Mouse (Mus musculus): ENCODE measurements around the gene Gm3015. TPM values are rescaled to one million over a fixed set of nuclear protein-coding genes. Genes with fewer than 3 reads are reported as not detected.

Gm3015 gene
- not detected for total RNA-seq (2023)

DNA sequence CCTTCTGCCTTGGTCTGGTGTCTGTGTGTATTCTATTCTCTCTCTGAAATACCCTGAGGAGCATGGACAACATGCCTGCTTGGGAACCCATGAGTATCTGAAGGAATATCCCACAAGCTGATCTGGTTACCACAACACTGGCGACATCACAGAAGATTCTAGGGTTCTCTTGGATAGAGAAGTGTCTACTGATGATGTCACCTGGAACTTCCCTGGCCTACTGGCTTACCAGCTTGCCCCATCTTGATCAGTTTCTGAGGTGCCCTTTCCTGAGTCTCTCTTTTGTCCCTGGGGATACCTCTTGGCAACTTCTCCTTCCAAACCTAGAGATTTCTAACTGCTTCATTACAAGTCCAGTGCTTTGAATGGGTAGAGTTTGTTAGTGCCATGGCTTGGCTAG is at the start of gene Gm3015:
Gene Gm3015 (minus strand): TSS at position 101 of the 400 bp plus-strand sequence.

GRCm38 (mm10) chr14:42797887-42798286 is 29.3 kb upstream of the Gm3015 start, which contains the start of gene Gm10377:
Gene Gm10377 (minus strand): TSS chr14:42797987.

Other genes starting within 250 kb of the Gm3015 start
- gene Gm8024, start 244.5 kb downstream of the Gm3015 start, total RNA-seq (2023) = not detected
- gene Gm17124, start 168.9 kb downstream of the Gm3015 start, total RNA-seq (2023) = not detected
- not detected for gene Gm3633, start 126.9 kb downstream of the Gm3015 start, total RNA-seq (2023)
- not detected for gene Gm10378, start 112.9 kb downstream of the Gm3015 start, total RNA-seq (2023)
- not detected for gene Gm10377, start 29.2 kb upstream of the Gm3015 start, total RNA-seq (2023)
- not detected for gene Gm21977, start 84.7 kb upstream of the Gm3015 start, total RNA-seq (2023)
- gene Gm8082, start 224.8 kb upstream of the Gm3015 start, total RNA-seq (2023) = not detected
- not detected for gene Gm10376, start 246.8 kb upstream of the Gm3015 start, total RNA-seq (2023)